Mouse (Mus musculus) intestine, postnatal 0 days (tissue): ENCODE data around the gene Gm10717. TPM values are rescaled to one million over a fixed set of nuclear protein-coding genes. Genes with fewer than 3 reads are reported as not detected.
"Not testable (repeated sequence)": the region's sequence is repeated elsewhere in the genome, so short reads cannot be mapped to it uniquely, and the experiment has no call there.

Experiments
- ATAC-seq: fragments of 200-750 bp; cut with Nextera tagmentation; 2 replicates; pipeline ENCODE4 v1.8.0; 2017; ENCODE audit warnings: mild to moderate bottlenecking, moderate TSS enrichment, moderate library complexity
- H3K27ac ChIP-seq: fragments of 300-500 bp; sonication (generic); 2 replicates; pipeline ENCODE4 v1.5.1; 2014; ENCODE audit warnings: mild to moderate bottlenecking, low read depth, low read length, moderate library complexity
- H3K27me3 ChIP-seq: fragments of 300-500 bp; sonication (generic); replicated peaks from 2 replicates; pipeline ENCODE4 v1.6.1; 2014; ENCODE audit warnings: low read length, mixed read lengths; ENCODE audit not compliant: control insufficient read depth, insufficient read depth
- H3K36me3 ChIP-seq: fragments of 300-500 bp; sonication (generic); 2 replicates; pipeline ENCODE4 v1.6.1; 2014; ENCODE audit warnings: mild to moderate bottlenecking, moderate library complexity; ENCODE audit not compliant: control insufficient read depth, insufficient read depth
- H3K4me1 ChIP-seq: fragments of 300-500 bp; sonication (generic); replicated peaks from 2 replicates; pipeline ENCODE4 v1.6.1; 2014; ENCODE audit warnings: antibody characterized with exemption, low read length, mixed read lengths; ENCODE audit not compliant: control insufficient read depth, insufficient read depth
- H3K4me2 ChIP-seq: fragments of 300-500 bp; sonication (generic); replicated peaks from 2 replicates; pipeline ENCODE4 v1.6.1; 2014; ENCODE audit warnings: low read depth, mild to moderate bottlenecking, moderate library complexity
- H3K4me3 ChIP-seq: fragments of 300-500 bp; sonication (generic); 2 replicates; pipeline ENCODE4 v1.5.1; 2014; ENCODE audit warnings: low read depth, low read length
- H3K9ac ChIP-seq: fragments of 300-500 bp; sonication (generic); 2 replicates; pipeline ENCODE4 v1.6.1; 2014; ENCODE audit warnings: mild to moderate bottlenecking, low read depth, low read length
- H3K9me3 ChIP-seq: fragments of 300-500 bp; sonication (generic); 2 replicates; pipeline ENCODE4 v1.6.1; 2016; ENCODE audit warnings: mixed run types; ENCODE audit not compliant: control insufficient read depth
- CTCF ChIP-seq: sonication (generic); IDR thresholded peaks from 2 replicates; pipeline ENCODE4 v1.5.1; 2016; ENCODE audit warnings: low read depth, mild to moderate bottlenecking, control low read depth, antibody characterized with exemption, moderate library complexity
- WGBS: fragments of 180-500 bp; shearing (Covaris S2); extraction: QIAGEN DNeasy Blood & Tissue Kit; methylation state at CpG from one replicate; pipeline ENCODE4 v1.1.7; 2014; 5-methylcytosine and 5-hydroxymethylcytosine counted together
- polyA plus RNA-seq: library from polyadenylated mRNA; unstranded; fragments of >200 nt; fragmentation: Nextera tagmentation; extraction: Ambion mirVana; gene quantifications from 2 replicates; pipeline ENCODE4 v1.2.1, GENCODE M21; 2015

Gene Gm10717
- 0.25 and 0.29 TPM in 2 replicates for polyA plus RNA-seq

DNA sequence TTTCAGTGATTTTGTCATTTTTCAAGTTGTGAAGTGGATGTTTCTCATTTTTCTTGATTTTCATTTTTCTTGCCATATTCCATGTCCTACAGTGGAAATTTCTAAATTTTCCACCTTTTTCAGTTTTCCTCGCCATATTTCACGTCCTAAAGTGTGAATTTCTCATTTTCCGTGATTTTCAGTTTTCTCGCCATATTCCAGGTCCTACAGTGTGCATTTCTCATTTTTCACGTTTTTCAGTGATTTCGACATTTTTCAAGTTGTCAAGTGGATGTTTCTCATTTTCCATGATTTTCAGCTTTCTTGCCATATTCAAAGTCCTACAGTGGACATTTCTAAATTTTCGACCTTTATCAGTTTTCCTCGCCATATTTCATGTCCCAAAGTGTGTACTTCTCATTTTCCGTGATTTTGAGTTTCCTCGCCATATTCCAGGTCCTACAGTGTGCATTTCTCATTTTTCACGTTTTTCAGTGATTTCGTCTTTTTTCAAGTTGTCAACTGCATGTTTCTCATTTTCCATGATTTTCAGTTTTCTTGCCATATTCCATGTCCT lies at the start of gene Gm10717:
Gene Gm10717 (plus strand): TSS at position 506 of the 556 bp plus-strand sequence.
- WGBS: 73% methylated on average over 12 of the region's 12 CpGs
- not testable (repeated sequence) for ATAC-seq, H3K9me3 ChIP-seq, H3K4me3 ChIP-seq, H3K9ac ChIP-seq, H3K4me2 ChIP-seq, H3K36me3 ChIP-seq, H3K27ac ChIP-seq, H3K27me3 ChIP-seq, H3K4me1 ChIP-seq

DNA sequence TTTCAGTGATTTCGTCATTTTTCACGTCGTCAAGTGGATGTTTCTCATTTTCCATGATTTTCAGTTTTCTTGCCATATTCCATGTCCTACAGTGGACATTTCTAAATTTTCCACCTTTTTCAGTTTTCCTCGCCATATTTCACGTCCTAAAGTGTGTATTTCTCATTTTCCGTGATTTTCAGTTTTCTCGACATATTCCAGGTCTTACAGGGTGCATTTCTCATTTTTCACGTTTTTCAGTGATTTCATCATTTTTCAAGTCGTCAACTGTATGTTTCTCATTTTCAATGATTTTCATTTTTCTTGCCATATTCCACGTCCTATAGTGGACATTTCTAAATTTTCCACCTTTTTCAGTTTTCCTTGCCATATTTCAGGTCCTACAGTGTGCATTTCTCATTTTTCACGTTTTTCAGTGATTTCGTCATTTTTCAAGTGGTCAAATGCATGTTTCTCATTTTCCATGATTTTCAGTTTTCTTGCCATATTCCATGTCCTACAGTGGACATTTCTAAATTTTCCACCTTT lies 24.7 kb upstream of the Gm10717 start, which contains the start of gene Gm10722:
Gene Gm10722 (plus strand): TSS at position 478 of the 528 bp plus-strand sequence.
- not testable (repeated sequence) for ATAC-seq, H3K9me3 ChIP-seq, H3K4me2 ChIP-seq, H3K4me3 ChIP-seq, H3K27me3 ChIP-seq, H3K4me1 ChIP-seq, H3K9ac ChIP-seq, H3K36me3 ChIP-seq, H3K27ac ChIP-seq
- WGBS: 72% methylated on average over 12 of the region's 12 CpGs

DNA sequence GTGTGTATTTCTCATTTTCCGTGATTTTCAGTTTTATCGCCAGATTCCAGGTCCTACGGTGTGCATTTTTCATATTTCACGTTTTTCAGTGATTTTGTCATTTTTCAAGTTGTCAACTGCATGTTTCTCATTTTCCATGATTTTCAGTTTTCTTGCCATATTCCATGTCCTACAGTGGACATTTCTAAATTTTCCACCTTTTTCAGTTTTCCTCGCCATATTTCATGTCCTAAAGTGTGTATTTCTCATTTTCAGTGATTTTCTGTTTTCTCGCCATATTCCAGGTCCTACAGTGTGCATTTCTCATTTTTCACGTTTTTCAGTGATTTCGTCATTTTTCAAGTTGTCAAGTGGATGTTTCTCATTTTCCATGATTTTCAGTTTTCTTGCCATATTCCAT lies 24.2 kb upstream of the Gm10717 start:
- 68% methylated on average over 8 of the region's 8 CpGs for WGBS
- not testable (repeated sequence) for H3K9ac ChIP-seq, ATAC-seq, H3K4me2 ChIP-seq, H3K4me3 ChIP-seq, H3K27ac ChIP-seq, H3K36me3 ChIP-seq, H3K9me3 ChIP-seq, H3K4me1 ChIP-seq, H3K27me3 ChIP-seq

DNA sequence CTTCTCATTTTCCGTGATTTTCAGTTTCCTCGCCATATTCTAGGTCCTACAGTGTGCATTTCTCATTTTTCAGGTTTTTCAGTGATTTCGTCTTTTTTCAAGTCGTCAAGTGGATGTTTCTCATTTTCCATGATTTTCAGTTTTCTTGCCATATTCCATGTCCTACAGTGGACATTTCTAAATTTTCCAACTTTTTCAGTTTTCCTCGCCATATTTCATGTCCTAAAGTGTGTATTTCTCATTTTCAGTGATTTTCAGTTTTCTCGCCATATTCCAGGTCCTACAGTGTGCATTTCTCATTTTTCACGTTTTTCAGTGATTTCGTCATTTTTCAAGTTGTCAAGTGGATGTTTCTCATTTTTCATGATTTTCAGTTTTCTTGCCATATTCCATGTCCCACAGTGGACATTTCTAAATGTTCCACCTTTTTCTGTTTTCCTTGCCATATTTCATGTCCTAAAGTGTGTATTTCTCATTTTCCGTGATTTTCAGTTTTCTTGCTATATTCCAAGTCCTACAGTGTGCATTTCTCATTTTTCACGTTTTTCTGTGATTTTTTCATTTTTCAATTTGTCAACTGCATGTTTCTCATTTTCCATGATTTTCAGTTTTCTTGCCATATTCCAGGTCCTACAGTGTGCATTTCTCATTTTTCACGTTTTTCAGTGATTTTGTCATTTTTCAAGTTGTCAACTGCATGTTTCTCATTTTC lies 23.1 kb upstream of the Gm10717 start:
- not testable (repeated sequence) for H3K9me3 ChIP-seq, H3K36me3 ChIP-seq, H3K4me1 ChIP-seq, H3K27me3 ChIP-seq, H3K9ac ChIP-seq, H3K4me3 ChIP-seq, H3K27ac ChIP-seq, H3K4me2 ChIP-seq
- ATAC-seq: peak; percentile 81
- WGBS: 58% methylated on average over 8 of the region's 11 CpGs
- TF ChIP-seq CTCF: 0 out of 2 replicates have a peak, but pooled peaks have one; percentile 4

DNA sequence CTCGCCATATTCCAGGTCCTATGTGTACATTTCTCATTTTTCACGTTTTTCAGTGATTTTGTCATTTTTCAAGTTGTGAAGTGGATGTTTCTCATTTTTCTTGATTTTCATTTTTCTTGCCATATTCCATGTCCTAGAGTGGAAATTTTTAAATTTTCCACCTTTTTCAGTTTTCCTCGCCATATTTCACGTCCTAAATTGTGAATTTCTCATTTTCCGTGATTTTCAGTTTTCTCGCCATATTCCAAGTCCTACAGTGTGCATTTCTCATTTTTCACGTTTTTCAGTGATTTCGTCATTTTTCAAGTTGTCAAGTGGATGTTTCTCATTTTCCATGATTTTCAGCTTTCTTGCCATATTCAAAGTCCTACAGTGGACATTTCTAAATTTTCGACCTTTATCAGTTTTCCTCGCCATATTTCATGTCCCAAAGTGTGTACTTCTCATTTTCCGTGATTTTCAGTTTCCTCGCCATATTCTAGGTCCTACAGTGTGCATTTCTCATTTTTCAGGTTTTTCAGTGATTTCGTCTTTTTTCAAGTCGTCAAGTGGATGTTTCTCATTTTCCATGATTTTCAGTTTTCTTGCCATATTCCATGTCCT lies 22.3 kb upstream of the Gm10717 start, which contains the start of gene Gm11168:
Gene Gm11168 (plus strand): TSS at position 553 of the 603 bp plus-strand sequence.
- not testable (repeated sequence) for H3K27ac ChIP-seq, H3K9ac ChIP-seq, H3K36me3 ChIP-seq, H3K4me1 ChIP-seq, H3K4me2 ChIP-seq, ATAC-seq, H3K4me3 ChIP-seq, H3K9me3 ChIP-seq, H3K27me3 ChIP-seq
- WGBS: 73% methylated on average over 6 of the region's 14 CpGs

DNA sequence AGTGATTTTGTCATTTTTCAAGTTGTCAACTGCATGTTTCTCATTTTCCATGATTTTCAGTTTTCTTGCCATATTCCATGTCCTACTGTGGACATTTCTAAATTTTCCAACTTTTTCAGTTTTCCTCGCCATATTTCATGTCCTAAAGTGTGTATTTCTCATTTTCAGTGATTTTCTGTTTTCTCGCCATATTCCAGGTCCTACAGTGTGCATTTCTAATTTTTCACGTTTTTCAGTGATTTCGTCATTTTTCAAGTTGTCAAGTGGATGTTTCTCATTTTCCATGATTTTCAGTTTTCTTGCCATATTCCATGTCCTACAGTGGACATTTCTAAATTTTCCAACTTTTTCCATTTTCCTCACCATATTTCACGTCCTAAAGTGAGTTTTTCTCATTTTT lies 19.0 kb upstream of the Gm10717 start:
- WGBS: 81% methylated on average over 1 of the region's 5 CpGs
- not testable (repeated sequence) for H3K4me3 ChIP-seq, H3K36me3 ChIP-seq, H3K27ac ChIP-seq, H3K4me2 ChIP-seq, ATAC-seq, H3K4me1 ChIP-seq, H3K27me3 ChIP-seq, H3K9me3 ChIP-seq, H3K9ac ChIP-seq

DNA sequence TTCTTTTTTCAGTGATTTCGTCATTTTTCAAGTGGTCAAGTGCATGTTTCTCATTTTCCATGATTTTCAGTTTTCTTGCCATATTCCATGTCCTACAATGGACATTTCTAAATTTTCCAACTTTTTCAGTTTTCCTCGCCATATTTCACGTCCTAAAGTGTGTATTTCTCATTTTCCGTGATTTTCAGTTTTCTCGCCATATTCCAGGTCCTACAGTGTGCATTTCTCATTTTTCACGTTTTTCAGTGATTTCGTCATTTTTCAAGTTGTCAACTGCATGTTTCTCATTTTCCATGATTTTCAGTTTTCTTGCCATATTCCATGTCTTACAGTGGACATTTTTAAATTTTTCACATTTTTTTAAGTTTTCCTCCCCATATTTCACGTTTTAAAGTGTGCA lies 18.6 kb upstream of the Gm10717 start:
- peak; percentile 71 for ATAC-seq
- H3K27ac ChIP-seq, H3K4me1 ChIP-seq, H3K9ac ChIP-seq, H3K36me3 ChIP-seq, H3K4me2 ChIP-seq, H3K4me3 ChIP-seq, H3K27me3 ChIP-seq, H3K9me3 ChIP-seq: not testable (repeated sequence)
- 74% methylated on average over 8 of the region's 8 CpGs for WGBS

DNA sequence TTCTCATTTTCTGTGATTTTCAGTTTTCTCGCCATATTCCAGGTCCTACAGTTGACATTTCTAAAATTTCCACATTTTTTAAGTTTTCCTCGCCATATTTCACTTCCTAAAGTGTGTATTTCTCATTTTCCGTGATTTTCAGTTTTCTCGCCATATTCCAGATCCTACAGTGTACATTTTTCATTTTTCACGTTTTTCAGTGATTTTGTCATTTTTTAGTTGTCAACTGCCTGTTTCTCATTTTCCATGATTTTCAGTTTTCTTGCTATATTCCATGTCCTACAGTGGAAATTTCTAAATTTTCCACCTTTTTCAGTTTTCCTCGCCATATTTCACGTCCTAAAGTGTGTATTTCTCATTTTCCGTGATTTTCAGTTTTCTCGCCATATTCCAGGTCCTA lies 17.9 kb upstream of the Gm10717 start:
- H3K27ac ChIP-seq, H3K9me3 ChIP-seq, H3K4me3 ChIP-seq, H3K4me1 ChIP-seq, H3K27me3 ChIP-seq, H3K9ac ChIP-seq, H3K36me3 ChIP-seq, ATAC-seq, H3K4me2 ChIP-seq: not testable (repeated sequence)
- 75% methylated on average over 7 of the region's 9 CpGs for WGBS

DNA sequence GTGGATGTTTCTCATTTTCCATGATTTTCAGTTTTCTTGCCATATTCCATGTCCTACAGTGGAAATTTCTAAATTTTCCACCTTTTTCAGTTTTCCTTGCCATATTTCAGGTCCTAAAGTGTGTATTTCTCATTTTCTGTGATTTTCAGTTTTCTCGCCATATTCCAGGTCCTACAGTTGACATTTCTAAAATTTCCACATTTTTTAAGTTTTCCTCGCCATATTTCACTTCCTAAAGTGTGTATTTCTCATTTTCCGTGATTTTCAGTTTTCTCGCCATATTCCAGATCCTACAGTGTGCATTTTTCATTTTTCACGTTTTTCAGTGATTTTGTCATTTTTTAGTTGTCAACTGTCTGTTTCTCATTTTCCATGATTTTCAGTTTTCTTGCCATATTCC lies 15.9 kb upstream of the Gm10717 start:
- not testable (repeated sequence) for H3K27me3 ChIP-seq, H3K36me3 ChIP-seq, H3K4me1 ChIP-seq, H3K4me3 ChIP-seq, H3K9me3 ChIP-seq, H3K27ac ChIP-seq, H3K9ac ChIP-seq, H3K4me2 ChIP-seq
- no CpG with 5 or more reads among the region's 5 CpGs for WGBS
- ATAC-seq: peak; percentile 32; the same call in 1 of the 2 replicates
